Mouse (Mus musculus) limb, embryonic 11.5 days (tissue): ENCODE results near the gene Cblb. TPM values are rescaled to one million over a fixed set of nuclear protein-coding genes. Genes with fewer than 3 reads are reported as not detected.

ENCODE experiments used
- ATAC-seq: fragments of 200-750 bp; cut with Nextera tagmentation; 2 replicates; pipeline ENCODE4 v1.8.0; 2017; ENCODE audit warnings: low read depth; ENCODE audit not compliant: insufficient number of reproducible peaks, low FRiP score, low TSS enrichment
- DNase-seq: peaks from one replicate; pipeline ENCODE4 v3.0.0-alpha.2; 2015; ENCODE audit warnings: low spot score
- H3K27ac ChIP-seq: fragments of 300-500 bp; sonication (generic); replicated peaks from 2 replicates; pipeline ENCODE4 v1.5.1; 2014; ENCODE audit warnings: low read depth, mild to moderate bottlenecking, low read length
- H3K27me3 ChIP-seq: fragments of 300-500 bp; sonication (generic); 2 replicates; pipeline ENCODE4 v1.6.1; 2014; ENCODE audit warnings: mild to moderate bottlenecking, low read length, mixed read lengths; ENCODE audit not compliant: control insufficient read depth, insufficient read depth
- H3K36me3 ChIP-seq: fragments of 300-500 bp; sonication (generic); 2 replicates; pipeline ENCODE4 v1.6.1; 2014; ENCODE audit warnings: mild to moderate bottlenecking, low read length, moderate library complexity, mixed read lengths; ENCODE audit not compliant: control insufficient read depth, insufficient read depth
- H3K4me1 ChIP-seq: fragments of 300-500 bp; sonication (generic); 2 replicates; pipeline ENCODE4 v1.6.1; 2014; ENCODE audit warnings: low read length, mixed read lengths; ENCODE audit not compliant: control insufficient read depth, insufficient read depth
- H3K4me2 ChIP-seq: fragments of 300-500 bp; sonication (generic); 2 replicates; pipeline ENCODE4 v1.6.1; 2014; ENCODE audit warnings: low read depth, mild to moderate bottlenecking, moderate library complexity; ENCODE audit not compliant: severe bottlenecking
- H3K4me3 ChIP-seq: fragments of 300-500 bp; sonication (generic); 2 replicates; pipeline ENCODE4 v1.5.1; 2014; ENCODE audit warnings: low read depth, low read length
- H3K9ac ChIP-seq: fragments of 300-500 bp; sonication (generic); 2 replicates; pipeline ENCODE4 v1.6.1; 2014; ENCODE audit warnings: mild to moderate bottlenecking, low read length
- H3K9me3 ChIP-seq: fragments of 300-500 bp; sonication (generic); 2 replicates; pipeline ENCODE4 v1.6.1; 2016; ENCODE audit warnings: low read length; ENCODE audit not compliant: control insufficient read depth
- WGBS: fragments of 180-500 bp; shearing (Covaris S2); extraction: QIAGEN DNeasy Blood & Tissue Kit; methylation state at CpG from one replicate; pipeline ENCODE4 v1.1.7; 2014; 5-methylcytosine and 5-hydroxymethylcytosine counted together
- polyA plus RNA-seq: library from polyadenylated mRNA; unstranded; fragments of >200 nt; fragmentation: Nextera tagmentation; extraction: Ambion mirVana; gene quantifications from 2 replicates; pipeline ENCODE4 v1.2.1, GENCODE M21; 2014

Gene Cblb
- polyA plus RNA-seq, 1 experiment from 2014 or later, result 33.1 TPM

GRCm38 (mm10) chr16:52148041-52148440, 117.0 kb downstream of the Cblb start:
- Histone ChIP-seq H3K9me3 (no peaks in the 10 kb centered on the region), H3K27me3 (no peaks in the 10 kb centered on the region), H3K4me1 (0 out of 2 replicates have a peak, but pooled peaks cover 2% of the 10 kb centered on the region), H3K4me2 (no peak overlapping the region), H3K4me3 (no peak overlapping the region), H3K36me3 (peaks cover 2% of the 10 kb centered on the region), H3K27ac (no peak overlapping the region), H3K9ac (no peak overlapping the region)
- no peak for ATAC-seq
- WGBS, result 42% methylated on average over 6 of the region's 6 CpGs
- no peak for DNase-seq

DNA sequence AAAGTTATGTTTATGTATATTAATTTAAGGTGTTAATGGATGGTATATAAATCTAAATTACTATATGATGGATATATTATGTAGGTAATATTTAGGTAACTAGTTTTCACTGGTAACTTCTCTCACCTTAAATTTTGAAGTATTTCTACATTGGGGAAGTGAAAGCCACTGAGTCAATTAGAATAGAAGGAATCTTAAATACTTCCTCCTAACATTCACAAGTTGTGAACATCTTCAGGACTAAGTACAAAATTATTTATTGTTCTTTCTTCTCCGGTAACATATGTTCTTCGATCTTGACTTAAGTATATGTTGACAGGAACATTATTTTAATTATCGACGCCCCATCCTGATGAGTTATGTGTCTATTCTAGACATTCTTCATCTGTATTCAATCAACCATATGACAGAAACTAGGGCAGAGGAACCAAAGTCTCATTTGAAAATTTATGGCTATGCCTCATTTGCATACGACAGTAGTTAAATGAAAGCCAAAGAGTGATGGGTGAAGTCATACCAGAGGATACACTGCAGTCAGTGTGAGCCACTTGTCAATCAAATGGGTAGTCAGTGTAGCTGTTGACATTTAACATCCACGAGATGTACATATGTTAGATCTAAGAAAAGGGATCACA, 118.2 kb downstream of the Cblb start:
- 90% methylated on average over 6 of the region's 6 CpGs for WGBS
- ATAC-seq, result no peak

DNA sequence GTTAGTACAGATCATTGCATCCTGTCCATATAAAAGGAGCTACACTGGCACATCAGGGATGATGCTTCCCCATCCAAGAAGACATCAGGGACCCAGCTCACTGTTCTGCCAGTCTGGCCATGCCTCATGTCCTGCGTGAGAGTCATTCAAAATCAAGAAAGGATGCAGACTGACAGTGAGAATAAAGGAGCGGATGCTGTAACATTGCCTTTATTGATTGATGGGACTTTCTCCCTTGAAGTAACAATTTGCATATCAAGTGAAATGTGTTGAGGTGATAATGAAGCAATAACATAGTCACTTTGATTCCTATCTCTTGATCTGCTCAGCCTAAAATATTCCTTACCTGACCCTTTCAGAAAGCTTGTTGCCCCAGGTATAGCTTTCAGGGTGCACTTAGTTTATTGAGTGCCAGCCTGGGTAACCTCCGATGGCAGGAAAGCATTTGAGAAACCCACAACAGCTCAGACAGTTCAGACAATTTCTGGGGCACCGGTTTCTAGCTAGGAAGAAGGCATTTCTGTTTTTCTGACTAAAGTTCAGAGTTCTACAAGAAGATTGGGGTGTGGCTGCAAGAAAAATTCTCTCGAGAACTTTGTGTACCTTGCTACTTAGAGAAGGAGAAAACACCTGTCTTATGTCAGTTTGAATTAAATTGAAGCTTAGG, 124.1 kb downstream of the Cblb start:
- no peak for ATAC-seq
- H3K27ac ChIP-seq, result no peak overlapping the region
- no peaks in the 10 kb centered on the region for H3K27me3 ChIP-seq
- H3K36me3 ChIP-seq, result peaks cover 2% of the 10 kb centered on the region; the same call in 1 of the 2 replicates
- 73% methylated on average over 5 of the region's 5 CpGs for WGBS
- H3K4me1 ChIP-seq, result no peaks in the 10 kb centered on the region
- H3K4me2 ChIP-seq, result no peak overlapping the region
- H3K4me3 ChIP-seq, result no peak overlapping the region
- DNase-seq, result no peak
- H3K9me3 ChIP-seq, result no peaks in the 10 kb centered on the region
- H3K9ac ChIP-seq, result no peak overlapping the region

More for the DNA sequence above, 118.2 kb downstream of the Cblb start:
- H3K4me2 ChIP-seq, result no peak overlapping the region
- no peak overlapping the region for H3K9ac ChIP-seq
- no peak for DNase-seq
- 0 out of 2 replicates have a peak, but pooled peaks cover 2% of the 10 kb centered on the region for H3K4me1 ChIP-seq
- no peak overlapping the region for H3K27ac ChIP-seq
- peaks cover 2% of the 10 kb centered on the region for H3K36me3 ChIP-seq
- H3K27me3 ChIP-seq, result no peaks in the 10 kb centered on the region
- H3K4me3 ChIP-seq, result no peak overlapping the region
- H3K9me3 ChIP-seq, result no peaks in the 10 kb centered on the region

DNA sequence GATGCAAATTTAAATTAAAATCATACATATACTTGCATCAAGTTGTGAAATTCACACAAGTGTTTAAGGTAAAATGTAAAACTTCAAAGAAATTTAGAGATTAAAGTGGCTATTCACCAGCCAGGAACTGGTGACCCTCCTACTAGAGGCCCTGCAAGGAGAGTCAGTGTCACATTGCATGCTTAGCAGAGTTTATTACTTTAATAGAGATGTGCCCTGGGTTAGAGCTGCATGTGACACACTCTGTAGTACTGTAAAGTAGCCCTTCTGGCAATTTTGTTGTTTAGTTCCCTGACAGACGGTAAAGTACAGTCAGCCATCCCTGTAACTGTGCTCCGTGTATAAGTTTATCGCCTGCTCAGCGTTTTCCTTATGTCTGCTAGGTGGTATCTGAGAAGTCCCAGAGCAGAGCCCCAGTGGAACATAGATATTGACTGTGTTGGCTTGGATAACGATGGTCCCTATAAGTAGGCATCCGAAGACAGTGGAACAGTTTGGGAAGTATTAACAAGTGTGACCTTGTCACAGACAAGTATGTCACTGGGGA, 129.0 kb downstream of the Cblb start:
- no peak overlapping the region for H3K4me2 ChIP-seq
- no peak overlapping the region for H3K27ac ChIP-seq
- H3K27me3 ChIP-seq, result no peaks in the 10 kb centered on the region
- no peak overlapping the region for H3K9ac ChIP-seq
- H3K4me3 ChIP-seq, result no peak overlapping the region
- DNase-seq (no peak), ATAC-seq (no peak)
- WGBS, result 90% methylated on average over 6 of the region's 6 CpGs
- H3K36me3 ChIP-seq, result peaks cover under 1% of the 10 kb centered on the region; the same call in 1 of the 2 replicates
- no peaks in the 10 kb centered on the region for H3K4me1 ChIP-seq
- no peaks in the 10 kb centered on the region for H3K9me3 ChIP-seq

GRCm38 (mm10) chr16:52164246-52164645, 133.2 kb downstream of the Cblb start:
- no peak for DNase-seq
- 88% methylated on average over 9 of the region's 9 CpGs for WGBS
- H3K4me3 ChIP-seq, result no peak overlapping the region
- no peak overlapping the region for H3K9ac ChIP-seq
- no peaks in the 10 kb centered on the region for H3K9me3 ChIP-seq
- 0 out of 2 replicates have a peak, but pooled peaks cover 2% of the 10 kb centered on the region for H3K36me3 ChIP-seq
- no peaks in the 10 kb centered on the region for H3K27me3 ChIP-seq
- no peaks in the 10 kb centered on the region for H3K4me1 ChIP-seq
- ATAC-seq, result no peak
- no peak overlapping the region for H3K4me2 ChIP-seq
- no peak overlapping the region for H3K27ac ChIP-seq

DNA sequence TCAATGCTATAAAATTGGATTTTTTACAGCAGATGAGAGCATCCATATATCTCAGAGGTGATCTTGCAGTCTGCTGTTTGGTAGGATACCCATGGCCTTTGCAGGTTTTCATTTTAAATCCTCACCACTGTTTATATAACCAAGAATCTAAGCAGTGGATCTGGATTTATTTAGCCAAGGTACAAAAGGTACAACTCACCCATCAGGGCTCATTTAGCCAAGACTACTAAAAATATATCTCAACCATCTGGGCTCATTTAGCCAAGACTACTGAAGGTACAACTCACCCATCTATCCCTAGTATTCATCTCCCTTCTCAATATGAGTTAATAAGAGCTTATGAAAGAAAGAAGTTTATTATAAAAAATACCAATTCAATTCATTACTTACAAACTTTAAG, 142.2 kb downstream of the Cblb start:
- Histone ChIP-seq H3K36me3 (no peaks in the 10 kb centered on the region), H3K9ac (no peak overlapping the region), H3K4me1 (no peaks in the 10 kb centered on the region), H3K9me3 (no peaks in the 10 kb centered on the region), H3K27ac (no peak overlapping the region), H3K4me3 (no peak overlapping the region), H3K4me2 (no peak overlapping the region), H3K27me3 (no peaks in the 10 kb centered on the region)
- ATAC-seq, result no peak
- no peak for DNase-seq

DNA sequence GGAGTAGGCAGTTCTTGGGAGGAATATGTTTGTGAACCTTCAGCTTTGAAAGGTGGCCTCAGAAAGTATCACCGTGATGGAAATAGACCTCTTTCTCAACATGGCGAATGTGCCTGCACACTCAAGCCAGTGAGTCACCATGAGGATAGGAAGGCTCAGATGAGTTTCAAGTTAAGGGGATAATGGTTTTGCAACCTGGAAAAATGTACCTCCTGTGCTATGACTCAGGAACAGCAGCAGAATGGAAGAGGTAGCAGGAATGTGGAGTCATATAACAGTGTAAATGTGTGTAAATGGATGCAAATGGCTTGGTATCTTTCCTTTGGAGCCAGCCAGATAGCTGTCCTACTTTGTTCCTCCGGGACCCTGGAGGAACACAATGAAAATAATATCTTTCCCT, 148.8 kb downstream of the Cblb start:
- H3K27ac ChIP-seq, result no peak overlapping the region

DNA sequence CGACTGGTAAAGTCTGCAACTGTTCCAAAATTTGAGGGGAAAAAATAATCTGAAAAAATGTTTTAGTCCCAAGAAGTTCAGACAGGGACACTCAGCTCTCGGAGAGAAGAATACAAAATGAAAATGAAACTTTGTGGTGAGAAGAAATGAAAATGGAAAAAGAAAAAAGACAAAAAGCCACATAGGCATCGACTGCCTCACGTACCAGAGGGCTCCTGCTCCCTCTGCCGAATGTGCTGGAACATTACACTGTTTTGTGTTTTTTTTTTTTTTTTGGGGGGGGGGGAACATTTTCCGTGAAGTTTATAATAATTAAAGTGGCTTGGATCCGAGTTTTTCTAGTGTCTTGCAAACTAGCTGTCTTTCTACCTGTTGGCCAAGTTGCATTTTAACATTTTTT, 151.0 kb downstream of the Cblb start:
- no peaks in the 10 kb centered on the region for H3K27me3 ChIP-seq
- 94% methylated on average over 7 of the region's 7 CpGs for WGBS
- no peak overlapping the region for H3K4me2 ChIP-seq
- no peaks in the 10 kb centered on the region for H3K9me3 ChIP-seq
- H3K4me3 ChIP-seq, result no peak overlapping the region
- no peaks in the 10 kb centered on the region for H3K36me3 ChIP-seq
- DNase-seq, result no peak
- ATAC-seq, result no peak
- H3K4me1 ChIP-seq, result no peaks in the 10 kb centered on the region
- H3K27ac ChIP-seq, result no peak overlapping the region
- no peak overlapping the region for H3K9ac ChIP-seq

More for the DNA sequence above, 148.8 kb downstream of the Cblb start:
- Histone ChIP-seq H3K4me3 (no peak overlapping the region), H3K4me1 (no peaks in the 10 kb centered on the region), H3K9ac (no peak overlapping the region), H3K27me3 (no peaks in the 10 kb centered on the region), H3K9me3 (no peaks in the 10 kb centered on the region), H3K4me2 (no peak overlapping the region), H3K36me3 (no peaks in the 10 kb centered on the region)
- ATAC-seq, result no peak
- DNase-seq, result no peak
- WGBS, result 98% methylated on average over 3 of the region's 3 CpGs
